Mouse (Mus musculus) lung, postnatal 14 days (tissue): Measurements from ENCODE around the gene Olfr283.
"Not testable (repeated sequence)": the region's sequence is repeated elsewhere in the genome, so short reads cannot be mapped to it uniquely, and the experiment has no call there.

ENCODE experiments used
- DNase-seq: peaks from one replicate; pipeline ENCODE4 v3.0.0; 2021

Olfr283 gene

DNA sequence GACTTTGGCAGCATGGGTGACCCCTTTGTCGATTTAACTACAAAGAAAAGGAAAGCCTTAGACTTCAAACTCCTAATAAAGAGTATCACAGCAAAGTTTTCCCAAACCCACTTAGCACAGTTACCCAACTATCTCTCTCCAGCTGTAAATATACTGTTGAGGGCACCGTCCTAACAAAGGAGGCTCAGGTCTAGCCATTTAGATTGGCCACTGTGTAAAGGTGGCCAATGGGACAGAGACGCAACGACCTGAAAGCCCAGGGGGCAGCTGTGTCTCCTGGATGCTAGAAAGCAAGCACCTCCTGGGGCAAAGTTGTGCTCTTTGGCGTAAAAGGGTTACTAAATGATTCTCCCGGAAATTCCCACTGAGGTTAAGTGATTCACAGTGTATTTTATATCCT is at the start of gene Olfr283:
TSS of gene Olfr283 (minus strand) at position 101 of the 400 bp plus-strand sequence.
- DNase-seq, result no peak

DNA sequence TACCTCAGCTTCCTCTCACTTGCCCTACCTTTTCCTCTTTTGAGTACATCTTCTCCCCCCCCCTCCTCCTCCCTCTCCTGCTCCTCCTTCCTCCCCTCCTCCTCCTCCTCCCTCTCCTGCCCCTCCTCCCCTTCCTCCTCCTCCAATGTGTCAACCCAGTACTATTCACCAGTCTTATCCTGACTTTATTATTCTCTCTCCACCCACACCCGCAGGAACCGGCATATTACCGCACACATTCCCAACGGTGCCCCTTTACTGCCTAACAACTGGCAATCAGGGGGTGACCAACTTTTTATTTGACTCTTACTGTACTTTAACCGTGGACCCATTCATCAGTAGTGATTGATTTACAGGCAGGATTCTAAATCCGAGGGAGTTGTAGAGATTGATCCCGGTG is 44.4 kb upstream of the Olfr283 start:
- no peak for DNase-seq

- DNase-seq, result no peak
Observed at GRCm38 (mm10) chr15:98424753-98425152, 44.0 kb upstream of the Olfr283 start.

DNA sequence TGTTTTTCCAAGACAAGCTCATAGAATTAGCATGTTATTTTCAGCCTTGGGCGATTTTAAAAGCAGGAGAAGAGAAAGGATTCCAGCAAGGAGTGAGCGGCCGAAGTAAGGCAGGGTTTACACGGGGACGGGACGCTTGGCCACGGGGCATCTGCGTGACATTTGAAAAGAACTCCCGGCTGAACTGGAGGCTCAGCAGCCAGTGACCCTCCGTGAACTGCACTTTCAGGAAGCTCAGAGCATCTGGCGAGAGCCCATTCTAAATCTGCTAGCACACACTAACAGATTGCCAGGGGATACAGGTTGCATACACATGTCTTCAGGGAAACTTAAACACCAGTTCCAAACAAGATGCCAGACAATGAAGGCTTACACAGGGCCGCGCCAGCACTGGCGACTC is 43.6 kb upstream of the Olfr283 start:
- DNase-seq, result no peak

DNA sequence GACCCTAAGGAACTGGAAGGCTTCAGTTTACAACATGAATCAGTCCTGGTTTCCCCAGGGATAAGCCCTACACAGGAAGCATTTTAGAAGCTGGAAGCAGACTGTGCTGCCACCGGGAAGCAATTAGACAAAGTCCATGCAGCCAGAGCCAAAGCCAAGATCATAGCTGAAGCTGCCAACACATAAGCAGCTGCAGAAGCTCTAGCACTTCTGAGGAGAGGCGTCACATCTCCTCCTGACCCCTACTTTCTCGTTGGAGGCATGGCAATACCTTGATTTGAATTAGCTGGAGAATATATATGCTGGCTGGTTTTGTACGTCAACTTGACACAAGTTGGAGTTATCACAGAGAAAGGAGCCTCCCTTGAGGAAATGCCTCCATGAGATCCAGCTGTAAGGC is 40.2 kb upstream of the Olfr283 start:
- DNase-seq, result no peak

DNA sequence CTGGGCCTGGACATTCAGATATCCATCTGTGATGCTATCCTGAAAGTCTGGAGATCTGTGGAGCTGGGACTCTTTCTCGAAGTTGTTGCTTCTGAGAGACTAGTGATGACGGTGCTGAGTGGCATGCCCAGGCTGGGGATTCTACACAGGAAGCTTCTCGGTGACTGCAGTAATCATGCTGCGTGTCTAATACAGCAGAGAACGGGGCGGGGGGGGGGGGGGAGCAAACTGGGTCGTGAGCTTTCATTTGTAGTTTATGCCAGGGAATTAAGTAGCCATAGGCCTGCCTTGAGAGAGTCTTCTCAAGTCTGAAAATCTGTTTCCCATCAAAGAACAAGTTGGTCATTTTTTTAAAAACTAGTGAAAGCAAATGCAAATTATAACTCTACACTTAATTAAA is 37.4 kb upstream of the Olfr283 start:
- no peak for DNase-seq

DNA sequence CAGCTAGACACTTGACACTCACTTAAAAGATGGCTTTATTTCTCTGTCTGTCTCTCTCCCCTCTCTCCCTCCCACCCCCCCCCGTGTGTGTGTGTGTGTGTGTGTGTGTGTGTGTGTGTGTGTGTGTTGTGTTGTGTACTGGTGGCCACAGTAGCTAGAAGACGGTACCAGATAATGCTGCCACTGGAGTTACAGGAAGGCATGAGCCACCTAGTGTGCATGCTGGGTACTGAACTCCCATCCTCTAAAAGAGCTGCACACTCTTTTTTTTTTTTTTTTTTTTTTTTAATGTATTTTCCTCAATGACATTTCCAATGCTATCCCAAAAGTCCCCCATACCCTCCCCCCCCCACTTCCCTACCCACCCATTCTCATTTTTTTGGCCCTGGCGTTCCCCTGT is 36.5 kb upstream of the Olfr283 start:
- DNase-seq, result not testable (repeated sequence)

DNA sequence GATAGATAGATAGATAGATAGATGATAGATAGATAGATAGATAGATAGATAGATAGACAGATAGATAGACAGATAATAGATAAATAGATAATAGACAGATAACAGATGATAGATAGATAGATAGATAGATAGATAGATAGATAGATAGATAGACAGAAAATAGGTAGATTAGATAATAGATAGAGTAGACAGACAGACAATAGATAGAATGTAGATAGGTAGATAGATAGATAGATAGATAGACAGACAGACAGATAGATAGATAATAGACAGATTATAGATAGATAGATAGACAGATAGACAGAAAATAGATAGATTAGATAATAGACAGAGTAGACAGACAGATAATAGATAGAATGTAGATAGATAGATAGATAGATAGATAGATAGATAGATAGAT is 36.1 kb upstream of the Olfr283 start:
- not testable (repeated sequence) for DNase-seq

DNA sequence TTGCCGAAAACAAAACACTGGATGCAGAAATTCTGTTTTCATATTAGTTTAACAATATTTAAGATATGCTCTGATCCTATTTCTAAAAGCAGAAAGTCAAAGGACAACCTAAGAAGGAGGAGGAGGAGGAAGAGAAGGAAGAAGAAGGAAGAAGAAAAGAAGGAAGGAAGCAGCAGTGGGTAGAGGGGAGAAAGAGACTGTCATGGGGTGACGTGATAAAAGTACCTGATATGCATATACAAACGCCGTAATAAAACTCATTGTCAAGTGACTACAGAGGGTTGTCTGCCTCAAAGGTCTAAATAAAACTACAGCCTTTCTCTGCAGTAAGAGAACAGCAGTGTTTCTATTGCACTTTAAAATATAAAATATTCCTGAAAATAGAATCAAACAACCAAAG is 35.2 kb upstream of the Olfr283 start:
- no peak for DNase-seq

GRCm38 (mm10) chr15:98410249-98410648 is 29.5 kb upstream of the Olfr283 start:
- DNase-seq, result no peak

- DNase-seq, result no peak
Observed at GRCm38 (mm10) chr15:98409635-98410034, 28.9 kb upstream of the Olfr283 start.

DNA sequence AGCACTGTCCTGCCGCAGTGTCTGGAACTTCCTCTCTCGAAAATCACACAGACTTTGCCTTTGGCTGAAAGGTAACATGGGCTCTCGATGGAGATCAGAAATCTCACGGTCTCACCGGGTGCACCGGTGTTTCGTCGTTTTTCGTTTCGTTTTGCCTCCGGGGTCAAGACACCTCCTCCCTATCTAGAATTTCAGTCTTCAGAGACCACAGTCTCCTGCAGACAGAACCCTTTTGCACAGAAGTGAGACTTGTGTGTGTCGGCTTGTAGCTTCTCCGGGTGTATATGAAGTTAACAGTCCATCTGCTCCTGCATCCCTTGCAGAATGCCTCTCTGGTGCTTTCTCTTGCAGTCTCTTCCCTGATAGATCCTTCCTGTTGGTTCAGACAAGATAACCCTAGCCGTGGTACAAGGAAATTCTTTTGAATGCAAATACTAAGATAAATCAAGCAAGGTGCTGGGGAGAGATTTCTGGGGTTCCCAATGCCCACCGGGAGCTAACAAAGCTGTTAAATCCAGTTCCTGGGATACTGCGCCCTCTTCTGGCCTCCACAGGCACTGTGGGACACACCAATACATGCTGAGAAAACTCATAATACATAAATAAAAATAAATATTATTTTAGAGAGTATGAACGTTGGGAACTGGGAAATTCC is 27.8 kb upstream of the Olfr283 start:
- DNase-seq, result peak; percentile 44

DNA sequence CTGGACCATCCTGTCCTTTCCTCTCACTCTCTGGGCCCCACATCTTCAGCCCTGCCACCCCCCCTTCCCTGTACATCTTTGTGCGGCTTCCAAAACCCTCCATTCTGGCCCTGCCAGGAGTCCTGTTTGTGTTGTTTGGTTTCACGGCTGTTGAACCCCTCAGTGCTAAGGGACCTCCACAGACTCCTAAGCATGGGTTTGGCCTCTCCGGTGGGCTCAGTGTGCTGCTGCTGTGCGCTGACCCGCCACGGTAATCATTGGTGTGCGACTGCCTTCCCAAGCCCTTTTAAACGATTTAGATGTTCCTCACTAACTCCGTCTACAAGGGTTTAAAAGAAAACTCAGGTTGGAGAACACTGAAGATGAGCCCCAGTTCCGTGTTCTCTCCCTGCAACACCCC is 21.6 kb upstream of the Olfr283 start:
- DNase-seq, result no peak

DNA sequence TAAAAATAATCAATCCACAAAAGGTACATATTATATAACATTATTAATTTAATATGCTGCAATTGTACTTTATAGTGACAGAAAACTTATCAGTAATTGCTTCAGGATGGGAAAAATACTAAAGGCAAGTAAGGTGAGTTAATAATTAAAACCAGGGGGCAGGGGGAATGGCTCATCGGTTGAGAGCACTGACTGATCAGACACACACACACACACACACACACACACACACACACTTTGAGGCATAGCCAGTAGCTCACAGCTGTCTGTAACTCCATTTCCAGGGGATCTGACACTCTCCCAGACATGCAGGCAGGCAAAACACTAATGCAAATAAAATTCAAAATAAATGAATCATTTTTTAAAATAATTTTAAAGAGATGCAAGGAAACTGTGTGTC is 16.4 kb upstream of the Olfr283 start:
- DNase-seq, result no peak

- DNase-seq, result peak; percentile 4
Observed at GRCm38 (mm10) chr15:98391903-98392187, 11.1 kb upstream of the Olfr283 start.

DNA sequence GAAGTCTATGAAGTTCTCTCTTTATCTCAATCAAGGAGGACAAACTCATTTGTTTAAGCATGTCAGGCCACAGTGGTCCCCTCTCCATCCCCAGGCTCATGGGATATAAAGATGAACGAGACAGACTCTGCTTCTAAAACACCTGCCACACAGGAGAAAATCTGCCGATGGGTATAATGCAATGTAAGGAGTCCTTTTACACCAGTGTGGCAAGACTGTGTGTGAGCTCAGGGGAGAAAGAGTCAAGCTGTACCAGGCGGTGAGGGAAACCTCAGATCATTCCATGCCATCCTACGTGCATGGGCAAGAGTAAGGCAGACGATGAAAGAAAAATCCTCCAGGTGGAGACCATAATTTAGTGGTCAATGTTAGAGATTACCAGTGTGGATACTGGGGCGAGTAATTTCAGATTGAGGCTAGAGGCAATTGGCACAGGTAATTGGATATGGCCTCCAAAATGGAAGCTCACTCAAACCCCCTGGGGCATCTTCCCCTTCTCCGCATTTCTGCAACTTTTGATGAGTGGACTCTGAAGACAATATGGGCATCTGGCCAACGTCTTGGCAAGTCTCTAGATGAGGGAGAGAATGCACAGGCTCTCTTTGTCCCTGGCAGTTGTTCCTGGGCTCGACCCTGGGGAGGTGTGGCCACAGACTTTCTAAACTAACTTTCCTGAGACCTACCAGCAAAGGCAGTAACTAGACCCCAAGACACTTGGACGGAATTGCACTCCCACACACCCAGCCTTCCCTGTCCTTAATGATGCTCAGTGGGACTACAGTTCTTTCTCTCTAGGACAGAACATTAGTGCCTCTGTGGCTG is 10.5 kb upstream of the Olfr283 start:
- DNase-seq, result peak; percentile 35

DNA sequence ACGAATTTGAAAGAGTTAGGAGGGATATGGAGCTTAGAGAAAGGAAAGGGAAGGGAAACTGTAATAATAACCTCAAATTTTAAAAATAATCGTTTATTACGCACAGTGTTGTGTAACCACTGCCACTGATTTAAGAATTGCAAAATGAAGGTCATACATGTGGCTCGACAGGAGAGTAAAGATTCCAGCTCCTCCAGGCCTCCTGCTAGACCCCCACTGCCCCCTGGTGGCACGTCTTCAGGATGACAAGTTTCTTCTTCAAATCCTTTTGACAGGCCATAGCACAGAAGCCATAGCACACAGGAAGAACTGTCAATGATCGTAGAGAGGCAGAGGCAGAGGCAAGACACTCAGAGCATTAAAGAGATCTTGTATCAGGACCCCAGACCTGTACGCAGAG is 9.1 kb upstream of the Olfr283 start:
- peak; percentile 82 for DNase-seq

DNA sequence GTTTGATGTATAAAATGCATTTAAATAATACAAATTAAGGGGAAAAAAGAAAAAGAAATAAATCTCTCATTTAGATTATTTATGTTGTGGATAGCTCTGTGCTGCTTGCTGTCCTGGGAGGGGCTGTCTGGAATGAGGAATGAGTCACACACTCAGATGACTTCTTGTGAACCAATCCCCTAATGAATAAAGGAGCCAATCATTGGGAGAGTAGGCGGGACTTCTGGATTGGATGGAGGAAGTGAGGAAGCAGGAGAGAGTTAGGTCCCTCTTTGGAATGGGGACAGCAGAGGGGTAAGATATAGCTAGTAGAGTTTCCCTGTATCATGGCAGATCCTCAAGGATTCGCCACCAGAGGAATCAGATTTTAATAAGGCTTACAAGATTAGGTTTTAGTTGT is 6.9 kb upstream of the Olfr283 start:
- no peak for DNase-seq

GRCm38 (mm10) chr15:98378209-98378608 is 2.5 kb downstream of the Olfr283 start:
- DNase-seq, result no peak

DNA sequence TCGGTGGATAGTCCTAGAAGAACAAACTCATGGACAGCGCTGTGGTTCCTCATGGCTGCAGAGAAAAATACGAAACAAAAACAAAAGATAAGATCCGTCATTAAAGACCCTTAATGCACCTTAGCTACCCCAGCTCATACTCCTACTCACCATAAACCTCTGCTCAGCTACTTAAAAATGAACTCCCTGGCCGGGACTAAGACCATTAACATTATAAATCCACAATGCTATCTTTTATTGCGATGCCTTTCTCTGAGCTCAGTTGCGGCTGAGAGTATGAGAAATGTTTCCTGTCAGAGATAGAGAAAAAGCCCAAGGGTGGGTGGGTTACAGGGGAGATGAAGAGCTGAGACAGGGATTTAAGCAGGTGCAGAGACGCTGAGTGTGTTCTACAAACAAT is 39.9 kb downstream of the Olfr283 start, which contains the start of gene Olfr284:
TSS of gene Olfr284 (minus strand) at position 101 of the 400 bp plus-strand sequence.
- DNase-seq, result no peak
